Mouse (Mus musculus) CH12F3 (cell line): ENCODE data around the gene Mrpl42.

Experiments
- in situ Hi-C: fragments of 300-500 bp; cut with MboI; formaldehyde crosslinking; loops from 2 replicates; pipeline ENCODE4 v1.14.3; 2020; ENCODE audit warnings: low sequenced_read_pairs

Mrpl42 gene

DNA sequence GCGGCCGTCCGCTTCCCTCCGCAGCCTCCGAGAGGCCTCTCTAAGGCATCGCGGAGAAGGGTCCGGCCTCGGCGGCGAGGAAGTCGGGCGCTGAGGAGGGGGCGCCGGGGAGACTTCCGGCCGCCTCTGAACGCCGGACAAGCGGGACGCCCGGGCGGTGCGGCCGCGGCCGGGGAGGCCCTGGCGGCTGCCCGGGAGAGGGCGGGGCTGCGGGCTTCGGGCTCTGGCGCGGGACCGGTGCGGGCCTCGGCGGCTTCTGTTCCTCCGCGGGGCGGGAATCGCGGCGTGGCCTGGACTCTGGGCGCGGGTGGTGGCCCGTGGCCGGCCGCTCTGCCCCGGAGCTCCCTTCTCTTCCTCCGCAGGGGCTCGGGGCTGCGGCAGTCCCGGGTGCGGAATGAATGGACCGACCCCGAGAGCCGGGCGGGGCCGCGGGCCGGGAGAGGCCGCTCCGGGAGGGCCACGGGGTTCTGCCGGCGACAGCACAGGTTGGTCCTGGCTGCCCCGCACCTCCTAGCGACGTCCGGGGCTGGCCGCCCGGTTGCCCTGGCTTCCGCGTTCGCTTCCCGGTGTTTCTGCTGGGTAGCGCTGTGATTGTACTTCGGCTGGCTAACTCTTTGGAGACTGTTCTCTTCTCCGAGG is 13.7 kb upstream of the Mrpl42 start:
- in situ Hi-C loops, result no loop called here

DNA sequence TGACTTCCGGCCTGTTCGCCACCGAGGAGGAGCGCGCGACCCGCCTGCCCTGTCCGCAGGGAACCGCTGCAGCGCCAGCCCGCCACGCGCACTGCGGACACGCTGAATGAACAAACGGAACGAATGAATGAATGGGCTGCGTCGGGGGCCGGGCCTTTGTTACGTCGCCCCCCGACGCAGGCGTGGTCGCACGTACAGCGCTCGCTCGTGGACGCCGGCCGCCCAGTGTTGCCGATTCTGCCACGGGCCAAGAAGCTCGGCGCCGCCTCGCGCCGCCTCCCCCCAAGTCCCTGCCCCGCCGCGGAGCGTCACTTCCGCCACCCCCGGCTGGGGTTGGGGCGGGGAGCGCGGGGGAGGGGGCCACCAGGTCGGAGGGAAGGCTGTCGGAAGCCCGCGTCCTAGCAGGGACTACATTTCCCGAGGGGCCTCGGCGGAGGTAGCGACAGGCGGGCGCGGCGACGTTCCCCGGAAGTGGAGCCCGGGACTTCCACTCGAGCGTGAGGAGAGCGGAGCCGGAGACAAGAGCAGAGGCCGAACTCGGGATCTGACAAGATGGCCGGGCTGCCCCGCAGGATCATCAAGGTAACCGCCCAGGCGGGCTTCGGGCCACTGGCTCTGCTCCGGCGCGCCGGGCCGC is 13.0 kb upstream of the Mrpl42 start, which contains the start of gene Ube2n:
Ube2n (plus strand) TSS at position 490 of the 637 bp plus-strand sequence.
- in situ Hi-C loops, result no loop called here

DNA sequence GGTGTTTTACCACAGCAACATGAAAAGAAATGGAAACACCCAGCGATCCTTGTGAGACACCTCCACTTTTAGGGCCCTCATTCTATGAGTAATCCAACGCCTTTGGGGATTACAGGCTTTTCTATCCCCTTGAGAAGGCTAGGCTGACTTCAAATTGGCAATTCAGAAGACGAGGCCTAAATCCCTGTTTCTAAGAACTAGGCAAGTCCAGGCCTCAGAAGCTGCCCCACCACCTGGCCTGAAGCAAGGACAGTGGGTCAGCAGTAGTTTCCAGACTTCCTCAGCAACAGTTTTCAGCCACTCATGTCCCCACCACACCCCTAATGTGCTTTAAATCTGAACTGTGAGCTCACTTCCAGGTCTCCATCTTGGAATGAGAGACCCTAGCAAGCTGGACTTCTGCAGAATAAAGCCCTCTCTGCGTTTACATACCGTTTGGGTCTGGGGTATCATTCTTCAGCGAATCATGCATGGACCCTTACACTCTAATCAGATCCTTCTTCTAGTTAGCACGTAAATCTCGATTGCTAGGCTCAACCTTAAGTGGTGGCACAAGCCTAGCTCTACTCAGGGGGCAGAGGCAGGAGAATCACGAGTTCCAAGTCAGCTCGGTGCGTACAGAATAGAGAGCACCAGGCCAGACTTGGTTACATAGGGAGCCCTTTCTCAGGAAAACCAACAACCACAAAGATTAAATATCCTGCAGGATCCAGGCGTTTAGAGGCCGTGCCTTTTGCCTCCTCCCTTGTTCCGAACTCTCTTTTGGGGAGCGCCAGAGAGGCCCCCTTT is 12.2 kb upstream of the Mrpl42 start:
- in situ Hi-C loops, result no loop called here

DNA sequence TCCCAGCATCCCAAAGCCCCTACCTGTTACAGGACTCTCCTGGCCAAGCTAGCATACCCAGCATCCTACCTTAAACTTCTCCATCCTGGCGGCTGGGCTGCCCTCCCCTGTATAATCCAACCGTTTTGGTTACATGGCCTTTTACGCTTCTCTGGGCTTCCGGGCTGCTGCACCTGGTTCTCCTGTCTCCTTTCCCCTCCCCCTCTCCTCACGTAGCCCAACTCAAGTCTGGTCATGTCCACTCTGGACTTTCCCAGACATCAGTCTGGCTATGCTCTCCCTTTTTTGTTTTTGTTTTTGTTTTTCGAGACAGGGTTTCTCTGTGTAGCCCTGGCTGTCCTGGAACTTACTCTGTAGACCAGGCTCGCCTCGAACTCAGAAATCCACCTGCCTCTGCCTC is 10.9 kb upstream of the Mrpl42 start:
- in situ Hi-C loops, result no loop called here

DNA sequence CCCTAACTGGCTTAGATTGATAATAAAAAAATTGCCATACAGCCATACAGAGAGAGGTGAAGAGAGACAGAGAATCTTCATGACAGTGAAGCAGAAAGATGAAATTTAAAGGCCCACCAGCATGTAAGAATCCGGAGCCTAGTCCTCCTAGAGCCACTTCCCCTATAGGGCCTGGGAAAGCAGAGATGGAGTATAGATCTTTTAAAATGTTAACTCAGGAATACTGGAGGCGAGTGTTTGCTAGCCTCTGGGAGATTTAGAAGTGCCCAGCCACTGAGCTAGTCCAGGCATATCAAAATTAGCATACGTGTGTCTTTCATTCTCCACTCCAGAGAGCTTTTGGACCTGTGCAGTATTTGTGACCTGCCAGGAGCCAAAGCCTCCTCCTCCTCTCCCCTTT is 7.5 kb upstream of the Mrpl42 start:
- in situ Hi-C loops, result no loop called here

DNA sequence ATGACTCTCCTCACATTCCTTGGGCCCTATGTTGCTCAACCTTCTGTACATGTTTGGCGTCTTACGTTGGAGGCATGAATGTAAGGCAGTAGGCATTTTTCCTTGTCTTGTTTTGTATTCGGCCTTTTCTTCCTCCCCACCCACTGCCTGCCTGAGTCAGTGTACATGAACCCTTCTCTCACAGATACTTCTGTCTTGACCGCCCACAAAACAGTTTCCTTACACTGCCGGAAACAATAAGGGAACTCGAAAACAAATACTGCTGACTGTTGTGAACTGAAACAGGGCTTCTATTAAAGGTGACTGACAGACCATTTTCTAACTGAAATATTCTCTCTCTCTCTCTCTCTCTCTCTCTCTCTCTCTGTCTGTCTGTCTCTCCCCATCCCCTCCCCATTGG is 7.1 kb upstream of the Mrpl42 start:
- in situ Hi-C loops, result no loop called here

DNA sequence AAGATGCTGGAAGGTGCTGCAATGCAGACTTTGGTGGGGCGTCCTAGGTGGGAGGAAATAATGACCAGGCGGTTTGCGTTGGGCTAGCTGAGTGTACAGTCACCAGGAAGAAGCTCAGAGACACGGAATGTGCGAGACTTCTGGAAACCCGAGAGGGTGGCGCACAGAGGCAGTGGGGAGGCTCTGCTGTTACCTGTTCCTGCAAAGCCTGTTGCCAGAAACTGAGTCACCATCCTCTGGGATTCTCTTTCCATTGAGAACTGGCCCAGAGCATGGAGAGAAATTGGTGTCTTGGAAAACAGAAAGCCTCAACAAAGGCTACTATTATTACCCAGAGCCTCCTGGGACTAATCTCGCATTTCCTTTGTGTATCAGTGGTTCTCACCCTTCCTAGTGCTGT is 6.4 kb upstream of the Mrpl42 start:
- in situ Hi-C loops, result no loop called here

DNA sequence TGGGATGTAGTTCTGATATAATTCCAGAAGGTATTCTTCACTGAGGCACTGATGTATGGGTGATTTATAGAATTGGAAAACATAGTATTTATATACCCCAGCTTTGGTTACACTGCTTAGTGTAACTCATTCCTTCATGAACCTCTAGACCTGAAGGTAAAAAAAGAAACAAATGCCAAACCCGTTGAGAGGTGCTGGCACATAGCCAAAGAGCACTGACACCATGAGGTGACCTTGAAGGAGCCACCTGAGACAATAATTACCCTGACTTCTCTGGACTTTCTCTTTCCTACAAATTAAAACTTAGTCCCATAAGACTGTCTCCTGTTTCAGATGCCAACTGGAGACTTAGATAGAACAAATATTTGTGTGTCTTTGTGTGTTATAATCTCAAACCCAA is 2.6 kb upstream of the Mrpl42 start:
- in situ Hi-C loops, result no loop called here

DNA sequence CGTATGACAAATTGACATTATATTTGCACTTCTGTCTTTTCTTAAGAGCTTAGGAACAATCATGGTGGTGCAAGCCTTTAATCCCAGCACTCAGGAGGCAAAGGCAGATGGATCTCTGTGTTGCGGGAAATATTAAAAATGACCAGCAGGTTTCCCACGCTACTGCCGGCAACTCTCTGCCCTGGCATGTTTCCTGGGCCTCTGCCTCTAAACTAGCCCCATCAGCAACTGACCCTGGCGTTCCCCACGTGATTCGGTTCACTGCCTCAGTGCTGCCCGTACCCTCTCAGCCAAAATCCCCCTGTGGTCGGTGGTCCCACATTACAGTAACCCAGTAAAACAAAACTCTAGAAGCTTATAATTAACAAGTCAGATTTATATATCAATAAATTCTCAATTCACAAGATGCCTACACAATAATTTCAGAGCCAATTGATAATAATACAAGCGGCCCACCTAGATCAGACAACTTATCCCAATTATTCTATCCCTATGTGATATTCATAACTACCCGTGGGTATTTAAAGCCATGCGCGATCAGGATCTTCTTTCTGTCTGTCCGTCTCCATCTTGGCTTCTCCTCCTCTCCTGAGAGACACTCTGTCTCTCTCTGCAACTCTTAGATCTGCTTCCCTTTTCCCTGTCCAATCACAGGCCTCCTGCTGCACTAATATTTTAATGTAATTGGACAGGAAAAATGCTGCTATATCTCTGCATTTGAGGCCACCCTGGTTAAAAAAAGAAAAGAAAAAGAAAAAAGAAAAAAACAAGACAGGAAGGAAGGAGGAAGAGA is 1.9 kb upstream of the Mrpl42 start:
- in situ Hi-C loops, result no loop called here

DNA sequence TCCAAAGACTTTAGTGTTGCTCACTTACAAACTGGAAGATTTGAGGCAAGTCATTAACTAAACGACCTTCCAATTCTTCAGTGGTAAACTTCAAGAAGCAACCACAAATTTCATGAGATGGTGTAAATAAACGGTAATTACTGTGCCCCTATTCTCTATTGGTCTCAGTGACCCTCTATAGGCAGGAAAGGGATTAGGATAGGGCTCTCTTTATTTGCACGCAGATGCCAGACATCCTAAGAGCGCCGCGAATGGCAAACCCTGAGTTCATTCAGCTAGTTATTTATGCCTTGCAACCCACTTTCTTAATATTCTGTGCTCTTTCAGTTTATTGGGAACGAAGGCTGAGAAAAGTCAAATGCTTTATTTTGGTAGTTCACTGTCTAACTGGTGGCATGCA is 707 bp downstream of the Mrpl42 start:
- in situ Hi-C loops, result no loop called here

DNA sequence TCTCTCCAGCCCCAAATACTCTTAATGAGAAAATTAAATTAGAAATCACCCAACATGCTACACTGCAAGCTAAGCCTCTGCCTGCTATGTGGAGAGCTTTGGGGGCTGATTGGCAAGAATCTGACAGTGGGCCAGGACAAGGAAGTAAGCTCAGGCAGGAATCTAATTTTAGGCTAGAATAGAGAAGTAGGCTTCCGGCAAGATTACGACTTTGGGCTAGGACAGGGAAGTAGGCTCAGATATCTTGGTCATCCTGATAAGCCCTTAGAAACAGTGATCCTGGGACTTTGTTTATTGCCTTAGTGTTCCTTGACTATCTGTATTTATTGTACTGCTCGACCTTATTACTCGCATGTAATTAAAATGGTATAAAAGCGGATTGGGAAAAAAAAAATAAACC is 7.5 kb downstream of the Mrpl42 start:
- in situ Hi-C loops, result no loop called here

DNA sequence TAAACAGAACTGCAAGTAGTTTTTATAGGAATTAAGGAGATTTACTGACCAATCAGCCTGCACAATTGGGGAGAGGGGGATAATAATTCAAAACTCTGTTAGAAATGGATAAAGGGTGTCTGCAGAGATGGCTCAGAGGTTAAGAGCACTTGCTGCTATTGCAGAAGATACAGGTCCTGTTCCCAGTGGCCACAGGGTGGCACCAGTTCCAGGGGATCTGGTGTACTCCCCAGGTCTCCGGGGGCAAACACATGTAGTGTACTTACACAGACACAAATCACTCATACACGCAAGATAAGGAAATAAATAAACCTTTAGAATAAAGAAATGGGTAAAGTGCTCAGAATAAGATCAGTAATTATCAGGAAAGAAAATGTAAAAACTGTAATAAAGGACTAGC is 12.1 kb downstream of the Mrpl42 start:
- in situ Hi-C loops, result no loop called here

DNA sequence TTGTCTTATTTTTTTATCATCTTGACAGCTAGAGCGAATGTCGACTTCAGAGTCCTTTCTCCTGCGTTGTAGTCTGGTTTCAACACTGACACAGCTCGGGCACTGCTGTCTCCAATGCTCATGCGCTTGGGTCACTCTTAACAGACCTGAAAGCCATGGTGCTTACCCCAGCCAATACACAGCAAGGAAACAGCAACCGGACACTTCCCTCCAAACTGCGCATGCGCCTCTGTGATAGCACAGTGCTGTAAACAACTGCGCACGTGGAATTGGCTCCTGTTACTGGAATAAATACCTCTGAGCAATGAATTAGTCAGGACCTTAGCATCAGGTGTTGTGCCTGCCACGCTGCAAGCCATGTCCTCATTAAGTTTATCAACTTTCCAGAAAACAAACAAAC is 24.2 kb downstream of the Mrpl42 start:
- in situ Hi-C loops, result loop anchor here (5.0 kb wide), 1 partner anchor 375 kb away; no protein-coding TSS in a partner anchor

DNA sequence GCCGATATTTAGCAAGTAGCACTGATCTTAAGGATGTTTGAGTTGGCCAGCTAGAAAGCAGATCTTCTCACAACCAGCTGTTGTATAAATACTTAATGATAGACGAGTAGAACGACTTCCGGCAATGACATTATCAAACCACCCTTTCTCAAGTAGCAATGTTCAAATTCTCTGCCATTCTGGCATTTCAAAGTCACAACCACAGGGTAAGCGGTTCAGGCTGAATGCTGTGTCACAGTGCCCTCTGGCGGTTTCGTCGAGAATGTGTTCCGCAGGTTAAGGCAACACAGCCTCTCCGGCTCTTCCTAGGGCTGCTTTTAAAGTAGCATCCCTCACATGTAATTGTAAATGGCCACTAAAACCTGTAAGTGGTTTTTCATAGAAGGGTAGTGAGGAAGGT is 25.8 kb downstream of the Mrpl42 start:
- in situ Hi-C loops, result loop anchor here (5.0 kb wide), 1 partner anchor 374 kb away; no protein-coding TSS in a partner anchor

DNA sequence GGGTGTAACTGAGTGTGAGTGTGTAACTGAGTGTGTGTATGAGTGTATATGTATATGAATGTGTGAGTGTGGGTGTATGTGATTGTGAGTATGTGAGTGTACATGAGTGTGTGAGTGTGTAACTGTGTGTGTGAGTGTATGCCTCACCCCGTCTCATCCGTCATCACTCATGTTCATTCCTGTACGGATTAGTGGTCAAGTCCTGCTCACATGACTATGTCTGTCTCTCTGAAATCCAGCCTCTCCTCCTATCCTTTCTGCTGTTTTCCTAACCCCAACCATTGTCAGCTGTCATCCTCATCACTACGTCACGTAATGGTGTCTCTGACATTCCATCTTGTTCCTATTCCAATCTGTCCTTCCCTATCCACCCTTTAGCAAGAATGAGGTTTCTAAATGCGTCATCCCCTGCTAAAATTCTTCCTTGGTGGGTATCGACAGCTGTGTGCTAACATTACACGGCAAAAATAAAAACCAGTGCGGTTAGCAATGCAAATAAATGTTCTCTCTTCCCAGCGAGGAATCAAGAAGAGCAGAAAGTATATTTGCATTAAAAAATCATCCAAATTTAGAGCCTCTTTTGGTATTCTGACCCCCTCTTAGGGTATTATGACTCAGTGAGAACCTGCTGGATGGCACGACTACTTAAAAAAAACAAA is 29.7 kb downstream of the Mrpl42 start:
- in situ Hi-C loops, result loop anchor here (5.0 kb wide), 1 partner anchor 480 kb away; no protein-coding TSS in a partner anchor

DNA sequence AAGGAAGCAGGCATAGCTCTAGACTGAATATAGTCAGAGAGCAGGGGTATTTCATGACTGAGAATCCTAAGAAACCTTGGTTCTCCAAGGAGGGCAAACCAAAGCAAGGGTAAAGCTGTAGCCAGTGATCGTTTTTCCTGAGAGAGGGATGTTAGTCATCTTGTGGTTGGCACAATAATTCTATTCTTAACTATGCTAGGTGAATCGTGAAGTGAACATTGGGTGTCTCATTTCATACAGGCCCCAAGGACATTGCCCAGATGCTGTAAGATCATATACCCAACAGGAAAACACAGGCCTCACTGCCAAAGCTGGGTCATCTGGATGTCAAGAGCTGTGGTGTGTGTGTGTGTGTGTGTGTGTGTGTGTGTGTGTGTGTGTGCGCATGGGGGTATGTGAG is 30.6 kb downstream of the Mrpl42 start:
- in situ Hi-C loops, result loop anchor here (5.0 kb wide), 1 partner anchor 479 kb away; no protein-coding TSS in a partner anchor

DNA sequence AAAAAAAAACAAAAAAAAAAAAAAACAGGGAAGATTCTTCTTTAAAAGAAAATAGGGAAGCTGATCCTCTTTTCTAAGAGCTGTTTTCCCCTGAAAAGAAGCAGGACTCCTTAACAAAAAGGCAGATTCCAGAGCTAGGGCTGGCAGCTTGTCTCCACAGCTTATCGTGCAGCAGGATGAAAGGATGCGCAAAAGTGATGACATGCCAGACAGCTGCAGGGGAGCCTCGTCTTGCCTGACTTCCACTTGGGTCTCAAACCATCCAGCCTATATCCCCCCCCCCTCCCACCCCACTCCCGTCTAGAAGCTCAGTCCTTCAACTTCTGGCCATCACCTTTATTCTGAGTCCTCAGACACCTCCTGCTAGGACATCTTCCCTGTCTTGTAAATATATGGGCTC is 32.8 kb downstream of the Mrpl42 start:
- in situ Hi-C loops, result no loop called here

DNA sequence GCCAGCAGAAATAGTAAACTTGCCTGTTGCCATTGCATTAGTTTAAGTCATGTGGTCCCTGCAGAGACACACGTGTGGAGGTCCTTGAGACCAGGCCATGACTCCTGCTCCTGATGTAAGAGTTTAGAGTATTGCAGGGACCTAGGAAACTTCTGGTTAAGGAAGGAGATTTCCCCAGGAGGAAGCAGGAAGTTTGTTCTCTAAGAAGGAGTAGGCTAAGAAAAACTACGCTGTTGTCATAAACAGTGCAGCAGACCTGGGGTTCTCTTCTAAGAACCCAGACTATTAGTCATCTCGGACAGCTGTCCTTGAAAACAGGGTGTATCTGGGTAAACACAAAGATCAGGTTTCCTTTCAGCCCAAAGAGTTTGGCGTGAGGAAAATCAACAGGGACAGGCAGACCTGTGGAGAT is 36.2 kb downstream of the Mrpl42 start:
- in situ Hi-C loops, result no loop called here

DNA sequence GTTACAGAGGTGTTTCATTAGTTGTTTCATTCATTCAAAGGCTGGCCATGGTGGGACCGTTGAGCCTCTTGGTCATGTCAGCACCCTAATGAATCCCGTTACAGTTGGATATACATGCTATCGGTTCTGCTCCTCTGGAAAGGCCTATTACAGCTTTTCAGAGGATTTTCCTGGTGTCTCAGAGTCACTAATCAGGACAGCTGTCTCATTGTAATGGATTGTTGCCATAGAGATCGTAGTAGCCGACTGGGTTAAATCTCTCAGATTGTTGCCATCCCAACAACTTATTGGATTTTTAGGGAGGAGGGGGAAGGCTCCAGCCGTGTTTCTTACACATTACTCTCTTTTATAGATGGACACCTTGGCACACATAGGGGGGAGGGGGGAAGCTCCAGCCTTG is 37.2 kb downstream of the Mrpl42 start:
- in situ Hi-C loops, result no loop called here

DNA sequence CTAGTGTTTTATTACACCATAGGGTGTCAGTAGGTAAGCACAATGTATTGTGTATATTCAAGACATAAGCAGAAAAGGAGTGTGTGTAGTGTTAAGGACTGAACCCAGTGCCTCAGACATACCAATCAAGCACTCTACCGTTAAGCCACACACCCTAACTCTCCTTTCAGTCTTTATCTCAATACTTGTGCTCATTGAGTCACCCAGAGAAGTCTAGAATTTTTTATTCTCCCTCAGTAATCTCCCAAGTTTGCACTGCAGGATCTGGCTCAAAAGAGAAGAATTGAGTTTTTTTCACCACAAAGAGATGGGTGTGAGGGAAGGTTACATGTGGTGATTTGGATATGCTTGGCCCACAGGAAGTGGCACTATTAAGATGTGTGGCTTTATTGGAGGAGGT is 39.5 kb downstream of the Mrpl42 start:
- in situ Hi-C loops, result no loop called here
